Mouse (Mus musculus) liver, adult 2 months (tissue): Measurements from ENCODE around the gene Myo16.

Source experiments
- CTCF ChIP-seq: fragments of 200-500 bp; IDR thresholded peaks from 2 replicates; pipeline ENCODE4 v1.5.1; 2011; ENCODE audit warnings: low read depth, low read length, control low read depth
- POLR2A ChIP-seq: fragments of 200-500 bp; IDR thresholded peaks from 2 replicates; pipeline ENCODE4 v1.6.1; 2011; ENCODE audit warnings: low read length, control low read depth; ENCODE audit not compliant: insufficient read depth; ENCODE audit errors: extremely low read depth

GRCm38 (mm10) chr8:10200042-10200441 lies 46.3 kb downstream of the Myo16 start:
- no peak for TF ChIP-seq CTCF
- no peak for TF ChIP-seq POLR2A
